Comparison of ENCODE assay signal across 8 mouse cellular contexts in genomic region chr7:65692883-65693282, GRCm38 (mm10). TPM values are rescaled to one million over a fixed set of nuclear protein-coding genes. Genes with fewer than 3 reads are reported as not detected.
A peak's percentile ranks its signal among the peaks of the same experiment; 100 is the strongest.
DNase-seq lines count a peak whose midpoint lies in the region; ATAC-seq and TF ChIP-seq lines count a peak whose summit lies in the region.

No protein-coding gene starts in this region.

- 14% methylated on average over 10 of the region's 10 CpGs for WGBS in bone marrow, adult 2 months
- 2% methylated on average over 10 of the region's 10 CpGs for WGBS in hindbrain, embryonic 16.5 days
- 6% methylated on average over 10 of the region's 10 CpGs for WGBS in liver, embryonic 12.5 days (ENCODE audit: insufficient replicate concordance)

- intact Hi-C loops in gastrocnemius, postnatal 36 days (cut with DNase I), result no loop called here

- peak overlapping the region; percentile 97 for H3K9ac ChIP-seq in hindbrain, embryonic 16.5 days (ENCODE audit: low read depth, low read length)
- H3K9ac ChIP-seq in liver, embryonic 12.5 days, result peak overlapping the region; percentile 81

- peak overlapping the region; percentile 90 for H3K4me2 ChIP-seq in hindbrain, embryonic 16.5 days (ENCODE audit: low read length)
- peak overlapping the region; percentile 87 for H3K4me2 ChIP-seq in liver, embryonic 12.5 days

- TF ChIP-seq POLR2A in bone marrow, adult 2 months (IDR thresholded peaks at IDR 0.05; ENCODE audit: borderline replicate concordance, control insufficient read depth, low read depth, low read length), result no peak

- H3K9me3 ChIP-seq in hindbrain, embryonic 16.5 days (ENCODE audit: control insufficient read depth, low read length), result no peaks in the 10 kb centered on the region
- no peaks in the 10 kb centered on the region for H3K9me3 ChIP-seq in liver, embryonic 12.5 days (replicated peaks)

- no peaks in the 10 kb centered on the region for H3K4me1 ChIP-seq in bone marrow, adult 2 months (ENCODE audit: control insufficient read depth, insufficient read depth, low read length)
- peaks cover 16% of the 10 kb centered on the region for H3K4me1 ChIP-seq in hindbrain, embryonic 16.5 days (ENCODE audit: control insufficient read depth, insufficient read depth, low read depth, low read length)
- H3K4me1 ChIP-seq in liver, embryonic 12.5 days, result peaks cover 19% of the 10 kb centered on the region

- no peak for DNase-seq in frontal cortex, postnatal 14 days (ENCODE audit: low spot score in 2 of 2)
- DNase-seq in gastrocnemius, postnatal 36 days, result no peak
- DNase-seq in embryo, embryonic 11 days, result no peak

- H3K27me3 ChIP-seq in hindbrain, embryonic 16.5 days (replicated peaks; ENCODE audit: control insufficient read depth, insufficient read depth, low read length), result no peaks in the 10 kb centered on the region
- no peaks in the 10 kb centered on the region for H3K27me3 ChIP-seq in liver, embryonic 12.5 days (replicated peaks)

- peaks cover 11% of the 10 kb centered on the region for H3K36me3 ChIP-seq in hindbrain, embryonic 16.5 days (ENCODE audit: control insufficient read depth, insufficient read depth, low read length)
- H3K36me3 ChIP-seq in liver, embryonic 12.5 days, result peaks cover 65% of the 10 kb centered on the region

- H3K4me3 ChIP-seq in bone marrow, adult 2 months (replicated peaks; ENCODE audit: control insufficient read depth, low read depth, low read length), result peak overlapping the region; percentile 95
- H3K4me3 ChIP-seq in hindbrain, embryonic 16.5 days (ENCODE audit: low read length), result peak overlapping the region; percentile 78
- H3K4me3 ChIP-seq in liver, embryonic 12.5 days, result peak overlapping the region; percentile 78

- no peak overlapping the region; the same call in 1 of the 2 replicates for H3K27ac ChIP-seq in bone marrow, adult 2 months (ENCODE audit: control insufficient read depth, insufficient read depth, low read depth, low read length, poor library complexity)
- peak overlapping the region; percentile 87 for H3K27ac ChIP-seq in hindbrain, embryonic 16.5 days (ENCODE audit: low read depth, low read length)
- 0 out of 2 replicates have a peak overlapping the region, but pooled peaks have one; percentile 38 for H3K27ac ChIP-seq in liver, embryonic 12.5 days

- ATAC-seq in frontal cortex, adult (ENCODE audit: low TSS enrichment), result peak; percentile 60
- ATAC-seq in hindbrain, embryonic 16.5 days, result peak; percentile 74
- peak; percentile 28; the same call in 1 of the 2 replicates for ATAC-seq in liver, embryonic 12.5 days
- ATAC-seq in monocyte, adult 5-6 weeks (replicated peaks; ENCODE audit: insufficient number of reproducible peaks, low FRiP score, low TSS enrichment, poor library complexity, severe bottlenecking), result peak; percentile 9; the same call in 1 of the 2 replicates

- no peak for TF ChIP-seq CTCF in bone marrow, adult 2 months (IDR thresholded peaks at IDR 0.05; ENCODE audit: control insufficient read depth, insufficient read depth, low read length)

RNA-seq across cellular contexts. Expression of gene Tm2d3, which starts 1.9 kb away (rescaled TPM):
- 17.0 and 57.9 TPM in 2 replicates for polyA plus RNA-seq in bone marrow, adult 2 months (2011; ENCODE audit: insufficient read depth, insufficient read length, low replicate concordance, missing spikeins)
- 89.4 and 91.0 TPM in 2 replicates for polyA plus RNA-seq in hindbrain, embryonic 16.5 days (2015; fragmentation: Nextera tagmentation; extraction: Ambion mirVana)
- polyA plus RNA-seq in liver, embryonic 12.5 days (2016; fragmentation: Nextera tagmentation; extraction: Ambion mirVana), result 35.9 and 36.4 TPM in 2 replicates
- 24.1 to 61.5 TPM (median 39.1 TPM) in 3 replicates for total RNA-seq in monocyte, adult 5-6 weeks (2017)
- 10 to 100 TPM in 1 of 2 experiments, 1 to 10 TPM in 1; 8.9 to 11.7 TPM for total RNA-seq in gastrocnemius, postnatal 36 days (2021)

RNA-seq across cellular contexts. Expression of gene Tarsl2, which starts 48.2 kb away (rescaled TPM):
- polyA plus RNA-seq in bone marrow, adult 2 months (2011; ENCODE audit: insufficient read depth, insufficient read length, low replicate concordance, missing spikeins), result 5.1 and 6.3 TPM in 2 replicates
- polyA plus RNA-seq in hindbrain, embryonic 16.5 days (2015; fragmentation: Nextera tagmentation; extraction: Ambion mirVana), result 19.7 and 20.7 TPM in 2 replicates
- 32.5 and 33.9 TPM in 2 replicates for polyA plus RNA-seq in liver, embryonic 12.5 days (2016; fragmentation: Nextera tagmentation; extraction: Ambion mirVana)
- total RNA-seq in monocyte, adult 5-6 weeks (2017), result 0.85 to 5.6 TPM (median 3.8 TPM) in 3 replicates
- 10 to 100 TPM; 60.1 to 61.5 TPM for total RNA-seq in gastrocnemius, postnatal 36 days (2021)

Comparison
In these comparisons a context has a peak if more than half of its experiments do, and no peak if none do; other contexts are left out.
1. ATAC-seq: peak in every context shown above with its lines; median percentile 74 in hindbrain, embryonic 16.5 days; 60 in frontal cortex, adult; 28 in liver, embryonic 12.5 days; 9 in monocyte, adult 5-6 weeks.